Mouse (Mus musculus) gastrocnemius, postnatal 14 days (tissue): ENCODE measurements around the gene Hist2h3c2. TPM values are rescaled to one million over a fixed set of nuclear protein-coding genes. Genes with fewer than 3 reads are reported as not detected.
"Not testable (repeated sequence)": the region's sequence is repeated elsewhere in the genome, so short reads cannot be mapped to it uniquely, and the experiment has no call there.

Source experiments
- DNase-seq: peaks from one replicate; pipeline ENCODE4 v3.0.0; 2021; ENCODE audit warnings: mixed read lengths
- intact Hi-C: fragments of 180-260 bp; cut with DNase I; formaldehyde crosslinking; loops from one replicate; pipeline ENCODE4 v1.15.1; 2025; ENCODE audit warnings: low total_unique reads
- total RNA-seq, 2 experiments: library from RNA; stranded (reverse); gene quantifications; 2 replicates each; pipeline ENCODE4 v1.2.3; 2021

Hist2h3c2 gene
- total RNA-seq, 2 experiments from 2014 or later: 30.3 to 31.5 TPM

DNA sequence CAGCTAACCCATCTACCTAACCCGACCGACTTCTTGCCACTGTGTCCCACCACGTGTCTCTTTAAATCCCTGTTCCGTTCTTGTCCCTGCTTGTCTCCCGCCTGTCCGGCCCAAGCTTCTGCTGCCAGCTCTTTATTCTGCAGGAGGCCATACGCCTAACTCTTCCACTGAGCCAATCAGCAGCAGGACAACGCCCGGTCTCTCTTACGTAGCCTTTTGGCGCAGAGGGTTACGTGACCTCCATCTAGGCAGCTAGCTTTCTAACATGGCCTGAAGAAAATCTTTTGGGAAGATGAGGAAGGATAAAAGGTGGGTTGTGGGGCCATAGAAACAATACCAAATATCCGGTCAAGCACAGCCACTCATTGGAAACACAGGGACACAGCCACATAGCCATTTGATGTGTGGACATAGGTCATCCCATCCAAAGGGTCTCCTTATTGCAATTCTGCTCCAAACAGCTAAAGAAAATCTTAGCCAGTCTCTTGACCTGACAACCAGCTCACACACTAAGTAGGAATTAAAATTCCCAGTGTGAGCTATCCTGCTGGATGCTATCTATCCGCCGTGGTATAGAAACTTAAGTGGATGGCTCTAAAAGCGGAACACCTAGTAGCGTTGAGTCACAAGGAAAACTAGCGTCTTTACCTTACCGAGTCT is 23.4 kb upstream of the Hist2h3c2 start:
- intact Hi-C loops: no loop called here
- DNase-seq: peak; percentile 82

DNA sequence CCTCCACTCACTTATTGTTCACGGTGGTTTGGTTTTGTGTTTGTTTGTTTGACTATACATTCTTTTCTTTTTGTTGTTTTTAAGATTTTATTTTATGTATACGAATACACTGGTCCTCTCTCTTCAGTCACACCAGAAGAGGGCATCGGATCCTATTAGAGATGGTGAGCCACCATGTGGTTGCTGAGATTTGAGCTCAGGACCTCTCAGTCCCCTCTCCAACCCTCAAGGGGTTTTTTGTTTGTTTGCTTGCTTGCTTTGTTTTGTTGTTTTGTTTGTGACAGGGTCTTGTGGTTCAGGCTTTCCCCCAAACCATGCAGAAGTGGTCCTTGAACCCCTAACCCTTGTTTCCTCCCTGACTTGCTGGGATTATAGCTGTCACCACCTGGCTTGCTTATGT is 22.7 kb upstream of the Hist2h3c2 start:
- intact Hi-C loops: no loop called here
- no peak for DNase-seq

GRCm38 (mm10) chr3:96260220-96260619 is 21.3 kb upstream of the Hist2h3c2 start:
- intact Hi-C loops: no loop called here
- no peak for DNase-seq

DNA sequence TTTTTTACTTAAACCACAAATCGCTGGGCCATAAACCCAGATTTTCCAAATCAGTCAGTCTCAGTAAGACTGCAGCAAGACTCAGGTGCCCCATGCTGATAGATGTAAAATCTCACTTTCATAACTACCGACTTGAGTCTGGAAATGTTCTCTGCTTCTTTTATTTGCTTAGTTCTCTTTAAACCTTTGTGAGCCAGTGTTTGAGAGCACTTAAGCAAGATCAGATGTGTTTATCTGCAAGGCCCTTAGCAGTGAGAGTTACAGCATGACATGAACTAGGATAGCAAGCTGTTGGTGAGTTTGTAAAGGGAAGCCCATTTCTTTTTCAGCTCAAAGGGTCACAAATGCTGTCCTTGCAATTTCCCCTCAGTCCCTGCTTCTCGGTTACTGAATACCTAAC is 18.3 kb upstream of the Hist2h3c2 start:
- no peak for DNase-seq
- intact Hi-C loops: no loop called here

GRCm38 (mm10) chr3:96255926-96256593 is 17.1 kb upstream of the Hist2h3c2 start:
- DNase-seq: no peak
- intact Hi-C loops: no loop called here

DNA sequence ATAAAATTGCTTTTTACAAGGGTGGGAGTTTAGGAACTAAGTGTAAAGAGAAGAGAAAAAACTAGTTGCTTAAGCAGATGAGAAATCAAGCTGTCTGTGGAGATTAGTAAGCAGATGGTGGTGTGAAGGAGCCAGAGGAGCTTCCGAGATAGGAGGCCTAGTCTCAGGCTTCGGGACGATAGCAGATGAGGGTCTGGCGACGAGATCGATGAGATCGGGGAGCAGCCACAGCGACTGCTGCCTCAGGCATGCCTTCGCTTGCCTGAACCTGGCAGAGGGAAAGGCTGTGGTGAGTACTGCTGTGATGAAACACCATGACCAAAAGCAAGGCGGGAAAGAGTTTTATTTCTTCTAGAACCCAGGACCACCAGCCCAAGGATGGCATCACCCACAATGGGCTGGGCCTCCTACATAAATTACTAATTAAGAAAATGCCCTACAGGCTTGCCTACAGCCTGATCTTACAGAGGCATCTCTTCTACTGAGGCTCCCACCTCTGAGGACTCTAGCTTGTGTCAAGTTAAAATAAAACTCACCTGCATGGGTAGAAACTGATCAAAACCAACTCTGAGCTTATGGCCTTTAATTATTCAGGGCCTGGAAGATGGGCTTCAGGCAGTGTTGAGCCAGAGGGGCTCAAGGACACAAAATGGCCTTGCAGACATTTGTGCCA is 15.9 kb upstream of the Hist2h3c2 start:
- intact Hi-C loops: no loop called here

DNA sequence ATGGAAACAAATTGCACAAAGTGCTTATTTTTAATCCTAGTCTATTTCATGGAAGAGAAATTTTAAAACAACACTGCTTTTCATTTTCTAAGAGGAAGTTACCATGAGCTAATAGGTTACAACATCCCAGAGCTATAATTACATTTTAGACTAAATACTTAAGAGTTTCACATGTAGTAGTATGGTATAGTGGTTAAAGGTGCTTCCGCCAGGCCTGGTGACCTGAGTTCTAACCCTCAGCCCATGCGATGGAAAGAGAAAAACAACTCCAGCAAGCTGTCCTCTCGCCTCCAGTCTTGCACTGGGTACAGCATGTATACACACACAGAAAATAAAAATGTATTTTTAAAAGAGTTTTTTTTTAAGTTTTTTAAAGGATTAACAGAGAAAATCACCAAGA is 12.9 kb upstream of the Hist2h3c2 start:
- intact Hi-C loops: no loop called here
- DNase-seq: no peak

More for the DNA sequence above, 15.9 kb upstream of the Hist2h3c2 start:
- no peak for DNase-seq

- intact Hi-C loops: no loop called here
- DNase-seq: no peak
Measured at GRCm38 (mm10) chr3:96250890-96251289, 12.0 kb upstream of the Hist2h3c2 start.

DNA sequence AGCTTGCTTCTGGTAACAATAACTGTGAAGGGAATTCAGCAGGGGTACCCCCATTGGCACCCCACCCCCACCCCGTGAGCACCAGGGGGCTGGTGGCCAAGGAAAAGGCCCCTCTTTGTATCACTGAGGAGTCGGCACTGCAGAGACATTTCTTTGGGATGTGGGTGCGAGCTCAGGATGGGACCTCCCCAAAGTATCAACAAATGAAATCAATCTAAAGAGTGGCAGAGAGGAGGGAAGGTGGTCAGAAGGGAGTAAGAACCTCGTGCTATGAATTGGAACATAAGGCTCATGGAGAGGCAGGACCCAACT is 10.1 kb upstream of the Hist2h3c2 start:
- intact Hi-C loops: no loop called here
- no peak for DNase-seq

GRCm38 (mm10) chr3:96248141-96249033 is 9.5 kb upstream of the Hist2h3c2 start:
- intact Hi-C loops: no loop called here
- no peak for DNase-seq

GRCm38 (mm10) chr3:96247356-96248140 is 8.6 kb upstream of the Hist2h3c2 start:
- intact Hi-C loops: no loop called here
- DNase-seq: no peak

DNA sequence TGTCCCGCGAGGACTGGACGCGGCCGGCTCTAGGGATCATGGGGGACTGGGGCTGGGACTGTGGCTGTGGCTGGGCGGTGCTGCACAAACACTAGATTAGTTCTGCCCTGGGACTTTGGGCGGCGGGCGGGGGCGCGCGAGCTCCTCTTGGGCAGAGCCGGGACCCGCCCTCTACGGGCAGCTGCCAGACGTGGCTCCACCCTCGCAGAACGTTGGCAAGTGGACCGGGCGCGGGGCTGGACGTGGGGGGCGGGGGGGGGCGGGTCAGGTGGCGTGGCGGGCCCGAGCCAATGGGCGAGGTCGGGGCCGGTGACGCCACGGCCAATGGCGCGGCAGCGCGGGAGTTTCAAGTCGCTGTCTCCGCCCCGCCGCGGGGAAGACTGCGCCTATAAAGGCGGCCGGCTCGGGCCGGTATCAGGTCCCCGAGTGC is 7.5 kb upstream of the Hist2h3c2 start, which contains the start of gene Hist2h3c1:
TSS of gene Hist2h3c1 (plus strand) at position 259 of the 430 bp plus-strand sequence.
- intact Hi-C loops, DNase-seq: not testable (repeated sequence)

DNA sequence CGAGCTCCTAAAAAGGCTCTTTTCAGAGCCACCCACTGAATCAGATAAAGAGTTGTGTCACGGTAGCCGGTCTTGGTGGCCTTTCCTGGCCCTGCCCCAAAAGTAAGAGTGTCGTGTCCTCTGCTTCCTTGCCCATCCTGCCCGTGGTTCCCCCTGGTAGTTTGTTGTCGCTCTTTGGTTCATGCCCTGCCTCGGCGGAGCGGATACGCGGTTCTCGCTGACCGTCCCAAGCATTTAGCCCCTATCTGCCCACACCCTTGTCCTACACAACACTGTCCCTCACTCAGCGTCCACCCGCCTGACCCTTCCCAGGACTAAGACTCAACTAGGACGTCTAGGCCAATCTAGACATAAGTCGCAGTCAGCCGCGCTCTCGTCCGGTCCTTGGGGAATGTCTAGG is 7.1 kb upstream of the Hist2h3c2 start:
- intact Hi-C loops, DNase-seq: not testable (repeated sequence)

DNA sequence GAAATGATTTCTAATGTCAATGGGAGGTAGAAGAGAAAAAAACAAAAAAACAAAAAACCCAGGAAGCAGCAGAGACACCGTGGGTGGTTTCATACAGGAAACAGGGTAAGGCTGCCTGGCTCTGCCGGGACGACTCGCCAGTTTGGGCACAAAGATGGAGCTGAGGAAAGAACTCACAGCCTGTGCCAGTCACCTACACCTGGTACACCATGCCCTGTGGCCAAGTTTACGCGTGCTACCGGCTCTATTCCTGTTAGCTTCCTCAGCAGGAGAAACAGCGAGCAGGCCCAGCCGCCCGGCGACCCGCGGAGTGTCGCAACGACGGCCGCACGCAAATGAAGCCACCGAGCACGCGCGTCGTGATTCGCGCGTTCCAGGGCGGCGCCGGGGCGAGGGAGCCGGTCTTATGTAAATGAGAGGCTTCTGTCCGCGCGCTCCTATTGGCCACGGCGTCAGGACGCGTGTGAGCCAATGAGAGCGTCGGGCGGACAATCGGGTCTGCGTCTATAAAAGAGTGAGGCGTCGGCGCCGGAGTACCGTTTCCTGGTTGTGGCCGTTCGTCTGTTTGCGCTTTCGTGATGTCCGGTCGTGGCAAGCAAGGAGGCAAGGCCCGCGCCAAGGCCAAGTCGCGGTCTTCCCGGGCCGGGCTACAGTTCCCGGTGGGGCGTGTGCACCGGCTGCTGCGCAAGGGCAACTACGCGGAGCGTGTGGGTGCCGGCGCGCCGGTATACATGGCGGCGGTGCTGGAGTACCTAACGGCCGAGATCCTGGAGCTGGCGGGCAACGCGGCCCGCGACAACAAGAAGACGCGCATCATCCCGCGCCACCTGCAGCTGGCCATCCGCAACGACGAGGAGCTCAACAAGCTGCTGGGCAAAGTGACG is 6.3 kb upstream of the Hist2h3c2 start, which contains the start of gene Hist2h2aa1:
TSS of gene Hist2h2aa1 (plus strand) at position 495 of the 884 bp plus-strand sequence.
- peak; percentile 85 for DNase-seq
- intact Hi-C loops: not testable (repeated sequence)

GRCm38 (mm10) chr3:96243921-96244572 is 5.1 kb upstream of the Hist2h3c2 start:
- DNase-seq: no peak
- intact Hi-C loops: no loop called here

DNA sequence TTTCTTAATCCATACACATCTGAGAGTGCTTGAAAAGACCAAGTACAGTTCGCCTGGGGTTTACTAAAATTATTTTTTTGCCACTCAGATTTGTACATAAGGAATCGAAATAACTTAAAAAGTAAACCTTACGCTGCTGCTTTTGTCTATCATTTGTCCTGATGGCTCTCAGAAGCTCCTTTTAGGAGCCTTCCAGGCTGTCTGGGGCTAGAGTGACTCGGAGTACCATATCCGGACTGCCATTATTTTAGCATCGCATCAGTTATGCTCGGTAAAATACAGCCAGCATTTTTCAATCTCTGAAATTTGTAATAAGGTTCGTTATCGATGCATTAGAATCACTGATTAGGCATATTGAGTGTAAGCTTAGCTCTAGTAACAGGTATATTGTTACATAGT is 1.9 kb upstream of the Hist2h3c2 start:
- intact Hi-C loops: no loop called here
- no peak for DNase-seq
